In the genomic region with DNA sequence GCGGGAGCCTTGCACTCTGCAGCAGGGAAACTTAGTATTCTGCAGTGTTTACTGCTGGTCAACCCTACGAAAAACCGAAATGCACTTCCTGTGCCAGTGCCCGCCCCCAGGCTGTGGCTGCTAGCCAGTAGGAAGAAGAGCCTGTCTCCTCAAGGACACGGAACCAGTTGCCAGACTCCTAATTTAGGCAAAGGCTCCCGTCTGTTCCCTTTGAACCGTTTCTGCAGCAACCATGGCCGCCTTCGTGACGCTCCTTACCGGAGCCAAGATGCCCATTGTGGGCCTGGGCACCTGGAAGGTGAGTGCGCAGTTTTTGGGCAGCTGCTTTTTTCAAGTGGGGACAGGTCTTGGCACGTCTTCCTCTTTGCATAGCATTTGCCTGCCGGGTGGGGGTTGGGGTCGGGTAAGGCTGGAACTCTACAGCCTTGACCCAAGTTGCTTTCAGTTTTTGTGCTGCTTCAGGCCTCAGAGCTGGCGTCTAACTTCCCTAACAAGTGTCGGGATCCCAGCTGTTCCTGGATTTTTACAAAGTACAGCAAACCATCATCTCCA, we compare ENCODE assay signal across 8 mouse cellular contexts. TPM values are rescaled to one million over a fixed set of nuclear protein-coding genes. Genes with fewer than 3 reads are reported as not detected.
DNase-seq lines count a peak whose midpoint lies in the region; ATAC-seq lines count a peak whose summit lies in the region.

A gene (plus strand): TSS at position 109 of the 552 bp plus-strand sequence.

- peak within 1 kb of the TSS; percentile 43 for H3K4me3 ChIP-seq in hindbrain, embryonic 13.5 days

- peaks cover 7% of the 10 kb centered on the region; the same call in 1 of the 2 replicates for H3K27me3 ChIP-seq in hindbrain, embryonic 13.5 days

- peak within 1 kb of the TSS; percentile 60 for H3K9ac ChIP-seq in hindbrain, embryonic 13.5 days

- DNase-seq in R1 (ENCODE audit: low read depth, low spot score) = peak; percentile 83
- peak; percentile 85 to 87 for DNase-seq in cerebellum, postnatal 14 days
- DNase-seq in frontal cortex, postnatal 25 days (ENCODE audit: low spot score in 2 of 2) = peak; percentile 48 to 72
- peak; percentile 75 to 84 for DNase-seq in layer of hippocampus, postnatal 14 days (ENCODE audit: low spot score in 2 of 2)
- peak; percentile 92 for DNase-seq in lung, postnatal 10 days
- peak; percentile 68 for DNase-seq in ovary, postnatal 14 days (ENCODE audit: low spot score)
- peak; percentile 77 for DNase-seq in thymus, postnatal 25 days

- under 1% methylated on average over 17 of the region's 17 CpGs for WGBS in hindbrain, embryonic 13.5 days

- no peaks in the 10 kb centered on the region for H3K9me3 ChIP-seq in hindbrain, embryonic 13.5 days

- H3K4me1 ChIP-seq in hindbrain, embryonic 13.5 days (replicated peaks) = peaks cover 13% of the 10 kb centered on the region

- H3K36me3 ChIP-seq in hindbrain, embryonic 13.5 days = peaks cover 7% of the 10 kb centered on the region; the same call in 1 of the 2 replicates

- H3K27ac ChIP-seq in hindbrain, embryonic 13.5 days = no peak within 1 kb of the TSS

- peak; percentile 57; the same call in 1 of the 2 replicates for ATAC-seq in hindbrain, embryonic 13.5 days (ENCODE audit: low FRiP score)

- peak within 1 kb of the TSS; percentile 65 for H3K4me2 ChIP-seq in hindbrain, embryonic 13.5 days

RNA-seq across cellular contexts. Expression of the gene that starts here (rescaled TPM):
- 10.4 and 12.1 TPM in 2 replicates for polyA plus RNA-seq in hindbrain, embryonic 13.5 days (2015; fragmentation: Nextera tagmentation; extraction: Ambion mirVana)
- 10 to 100 TPM; 23.2 to 26.3 TPM for total RNA-seq in layer of hippocampus, postnatal 14 days (2021)
